Mouse (Mus musculus) embryonic facial prominence, embryonic 13.5 days (tissue): ENCODE measurements around the gene Mtmr12. TPM values are rescaled to one million over a fixed set of nuclear protein-coding genes. Genes with fewer than 3 reads are reported as not detected.
A peak's percentile ranks its signal among the peaks of the same experiment; 100 is the strongest.

Experiments
- ATAC-seq: fragments of 200-750 bp; cut with Nextera tagmentation; 2 replicates; pipeline ENCODE4 v1.8.0; 2017; ENCODE audit warnings: low read depth; ENCODE audit not compliant: insufficient number of reproducible peaks, insufficient read depth, low FRiP score, low TSS enrichment
- H3K27ac ChIP-seq: fragments of 300-500 bp; sonication (generic); 2 replicates; pipeline ENCODE4 v1.5.1; 2015; ENCODE audit warnings: moderate library complexity, mild to moderate bottlenecking, inconsistent platforms
- H3K27me3 ChIP-seq: fragments of 300-500 bp; sonication (generic); 2 replicates; pipeline ENCODE4 v1.6.1; 2015; ENCODE audit warnings: mild to moderate bottlenecking, inconsistent platforms
- H3K36me3 ChIP-seq: fragments of 300-500 bp; sonication (generic); 2 replicates; pipeline ENCODE4 v1.6.1; 2015; ENCODE audit warnings: mild to moderate bottlenecking, inconsistent platforms
- H3K4me1 ChIP-seq: fragments of 300-500 bp; sonication (generic); 2 replicates; pipeline ENCODE4 v1.6.1; 2015; ENCODE audit warnings: inconsistent platforms
- H3K4me2 ChIP-seq: fragments of 300-500 bp; sonication (generic); 2 replicates; pipeline ENCODE4 v1.6.1; 2015; ENCODE audit warnings: moderate library complexity, mild to moderate bottlenecking, inconsistent platforms
- H3K4me3 ChIP-seq: fragments of 300-500 bp; sonication (generic); 2 replicates; pipeline ENCODE4 v1.5.1; 2015; ENCODE audit warnings: mild to moderate bottlenecking, inconsistent platforms
- H3K9ac ChIP-seq: fragments of 300-500 bp; sonication (generic); 2 replicates; pipeline ENCODE4 v1.6.1; 2015; ENCODE audit warnings: mild to moderate bottlenecking, inconsistent platforms
- H3K9me3 ChIP-seq: fragments of 300-500 bp; sonication (generic); 2 replicates; pipeline ENCODE4 v1.6.1; 2016; ENCODE audit warnings: inconsistent platforms
- WGBS: fragments of 180-500 bp; shearing (Covaris S2); methylation state at CpG from one replicate; pipeline ENCODE4 v1.1.7; 2015; ENCODE audit warnings: mixed read lengths; 5-methylcytosine and 5-hydroxymethylcytosine counted together
- polyA plus RNA-seq: library from polyadenylated mRNA; unstranded; fragments of >200 nt; fragmentation: Nextera tagmentation; extraction: Ambion mirVana; gene quantifications from 2 replicates; pipeline ENCODE4 v1.2.1, GENCODE M21; 2015

Mtmr12 gene
- polyA plus RNA-seq, 1 experiment from 2014 or later: 16.1 TPM

DNA sequence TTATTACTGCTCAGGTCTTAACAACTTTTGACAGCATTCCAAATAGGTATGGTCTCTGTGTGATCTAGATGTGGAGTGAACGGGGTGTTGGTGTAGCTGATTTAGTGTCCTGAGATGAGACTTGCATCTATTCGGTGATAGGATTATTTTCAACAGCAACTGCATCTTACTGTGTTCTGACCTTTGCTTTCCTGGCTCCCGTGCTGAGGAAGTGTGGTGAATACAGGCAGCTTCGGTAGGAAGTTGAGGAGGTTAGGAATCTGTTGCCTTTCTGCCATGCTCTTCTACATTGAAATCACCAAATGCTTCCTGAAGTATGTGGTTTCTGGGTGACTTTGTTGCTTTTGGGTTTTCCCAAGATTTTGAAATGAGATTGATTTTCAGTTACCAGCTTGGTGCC, 22.5 kb downstream of the Mtmr12 start:
- Histone ChIP-seq H3K9ac (no peak overlapping the region), H3K27ac (no peak overlapping the region), H3K4me3 (no peak overlapping the region), H3K4me2 (no peak overlapping the region), H3K4me1 (peaks cover 25% of the 10 kb centered on the region), H3K9me3 (no peaks in the 10 kb centered on the region), H3K36me3 (peaks cover 7% of the 10 kb centered on the region; the same call in 1 of the 2 replicates), H3K27me3 (no peaks in the 10 kb centered on the region)
- ATAC-seq: no peak
- 80% methylated on average over 4 of the region's 4 CpGs for WGBS

DNA sequence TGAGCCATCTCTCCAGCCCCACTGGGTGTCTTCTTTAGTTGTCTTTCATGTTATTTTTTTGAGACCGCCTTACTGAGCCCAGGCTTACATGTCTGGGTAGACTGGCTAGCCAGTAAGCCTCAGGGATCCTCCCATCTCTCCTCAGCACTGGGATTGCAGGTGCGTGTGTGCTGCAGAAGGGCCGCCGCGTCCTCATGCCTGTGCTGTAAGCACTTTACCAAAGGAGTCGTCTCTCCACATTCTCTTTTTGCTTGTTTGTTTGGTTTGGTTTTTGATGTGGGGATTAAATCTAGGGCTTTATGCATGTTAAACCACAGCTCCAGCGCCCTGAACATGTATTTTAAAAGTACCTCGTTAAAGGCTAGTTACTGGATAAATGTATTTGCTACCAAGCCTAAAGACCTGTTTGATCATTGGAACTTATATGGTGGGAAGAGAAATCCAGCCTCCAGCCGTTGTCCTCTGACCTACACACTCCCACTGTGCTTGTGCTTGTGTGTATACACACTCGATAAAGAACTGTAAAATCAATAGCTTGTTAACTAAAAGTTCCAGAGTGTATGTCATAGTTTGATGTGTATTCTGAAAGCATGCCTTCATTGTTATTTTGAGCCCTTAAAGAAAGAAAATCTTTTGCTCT, 24.9 kb downstream of the Mtmr12 start:
- Histone ChIP-seq H3K4me3 (no peak overlapping the region), H3K9me3 (no peaks in the 10 kb centered on the region), H3K4me2 (no peak overlapping the region), H3K36me3 (peaks cover 24% of the 10 kb centered on the region), H3K9ac (no peak overlapping the region), H3K27me3 (no peaks in the 10 kb centered on the region), H3K27ac (peak overlapping the region; percentile 39; the same call in 1 of the 2 replicates), H3K4me1 (peaks cover 26% of the 10 kb centered on the region)
- no peak for ATAC-seq
- WGBS: 72% methylated on average over 10 of the region's 10 CpGs

DNA sequence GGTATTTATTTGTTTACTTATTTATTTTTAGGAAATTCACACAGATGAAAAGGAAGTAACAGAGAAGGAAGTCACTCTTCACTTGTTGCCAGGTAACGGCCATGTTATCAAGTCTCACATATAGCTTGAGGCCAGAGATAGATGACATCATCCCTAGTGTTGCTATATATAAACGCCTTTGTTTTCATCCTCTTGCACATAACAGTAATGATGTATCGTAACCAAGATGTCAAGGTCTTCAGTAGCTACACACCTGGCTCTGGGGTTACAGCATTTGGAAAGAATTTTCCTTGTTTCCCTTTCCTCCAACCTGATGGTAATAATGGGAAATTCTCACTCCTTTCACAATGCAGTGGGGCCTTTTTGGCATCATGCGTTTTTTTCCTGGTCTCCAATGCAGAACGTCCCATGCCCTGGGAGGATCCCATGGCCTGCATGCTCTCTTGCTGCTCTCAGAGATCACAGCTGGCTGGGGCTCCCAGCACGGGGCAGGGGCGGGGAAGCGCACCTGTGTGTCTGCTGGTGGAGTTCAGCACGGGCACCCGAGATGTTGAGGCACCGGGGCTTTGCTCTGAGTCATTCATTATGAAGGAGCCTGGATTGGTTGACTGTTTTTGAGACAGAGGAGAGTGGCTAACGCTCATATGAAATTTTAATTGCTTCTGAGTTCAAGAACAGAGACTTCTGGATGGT, 25.6 kb downstream of the Mtmr12 start:
- H3K4me3 ChIP-seq: no peak overlapping the region
- no peaks in the 10 kb centered on the region for H3K9me3 ChIP-seq
- peaks cover 26% of the 10 kb centered on the region for H3K4me1 ChIP-seq
- 57% methylated on average over 12 of the region's 12 CpGs for WGBS
- H3K9ac ChIP-seq: no peak overlapping the region
- no peak overlapping the region for H3K27ac ChIP-seq
- no peaks in the 10 kb centered on the region for H3K27me3 ChIP-seq
- H3K36me3 ChIP-seq: peaks cover 24% of the 10 kb centered on the region
- H3K4me2 ChIP-seq: no peak overlapping the region
- ATAC-seq: no peak

DNA sequence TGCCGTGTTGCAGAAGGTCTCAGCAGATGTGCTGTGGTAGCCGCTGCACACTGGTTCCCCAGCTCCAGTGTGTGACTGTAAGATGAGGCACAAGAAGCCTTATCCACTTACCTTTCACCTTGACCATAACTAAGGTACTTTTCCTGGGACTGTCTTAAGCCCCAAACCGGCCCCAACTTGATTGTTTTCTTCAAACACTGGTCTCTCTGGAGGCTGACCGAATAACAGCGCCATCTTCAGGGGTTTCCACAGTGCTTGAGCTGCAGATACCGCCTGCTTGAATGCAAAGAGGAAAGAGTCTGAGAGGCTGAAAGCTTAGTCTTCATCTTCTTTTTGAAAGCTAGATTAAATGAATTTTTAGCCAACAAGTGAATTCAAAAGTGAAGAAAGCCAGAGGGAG, 26.6 kb downstream of the Mtmr12 start:
- no peak overlapping the region for H3K4me2 ChIP-seq

DNA sequence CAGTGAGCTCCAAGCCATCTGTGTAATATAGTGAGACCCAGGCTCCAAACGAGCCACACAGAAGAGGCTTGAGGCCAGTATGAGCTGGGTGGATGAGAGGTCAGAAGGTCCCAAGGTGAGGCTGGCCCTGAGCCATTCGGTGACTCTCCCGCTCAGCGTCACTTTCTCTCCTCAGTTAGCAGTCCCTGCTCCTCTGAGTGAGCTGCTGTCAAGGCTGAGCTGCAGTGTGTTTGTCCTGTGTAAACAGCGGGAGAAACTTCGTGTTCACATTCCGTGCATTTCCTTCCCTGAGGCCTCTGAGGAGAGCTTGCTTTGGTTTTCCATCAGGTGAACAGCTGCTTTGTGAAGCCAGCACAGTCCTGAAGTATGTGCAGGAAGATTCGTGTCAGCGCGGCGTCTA, 27.6 kb downstream of the Mtmr12 start:
- ATAC-seq: 0 out of 2 replicates have a peak, but pooled peaks have one; percentile 32
- Histone ChIP-seq H3K9me3 (no peaks in the 10 kb centered on the region), H3K27me3 (no peaks in the 10 kb centered on the region), H3K27ac (no peak overlapping the region), H3K36me3 (peaks cover 43% of the 10 kb centered on the region), H3K4me2 (no peak overlapping the region), H3K9ac (no peak overlapping the region), H3K4me3 (no peak overlapping the region), H3K4me1 (peaks cover 20% of the 10 kb centered on the region)
- 73% methylated on average over 11 of the region's 11 CpGs for WGBS

More for the DNA sequence above, 26.6 kb downstream of the Mtmr12 start:
- no peaks in the 10 kb centered on the region for H3K27me3 ChIP-seq
- no peaks in the 10 kb centered on the region for H3K9me3 ChIP-seq
- peaks cover 26% of the 10 kb centered on the region for H3K4me1 ChIP-seq
- no peak overlapping the region for H3K27ac ChIP-seq
- H3K36me3 ChIP-seq: peaks cover 33% of the 10 kb centered on the region
- H3K4me3 ChIP-seq: no peak overlapping the region
- 84% methylated on average over 6 of the region's 6 CpGs for WGBS
- no peak overlapping the region for H3K9ac ChIP-seq
- ATAC-seq: no peak

DNA sequence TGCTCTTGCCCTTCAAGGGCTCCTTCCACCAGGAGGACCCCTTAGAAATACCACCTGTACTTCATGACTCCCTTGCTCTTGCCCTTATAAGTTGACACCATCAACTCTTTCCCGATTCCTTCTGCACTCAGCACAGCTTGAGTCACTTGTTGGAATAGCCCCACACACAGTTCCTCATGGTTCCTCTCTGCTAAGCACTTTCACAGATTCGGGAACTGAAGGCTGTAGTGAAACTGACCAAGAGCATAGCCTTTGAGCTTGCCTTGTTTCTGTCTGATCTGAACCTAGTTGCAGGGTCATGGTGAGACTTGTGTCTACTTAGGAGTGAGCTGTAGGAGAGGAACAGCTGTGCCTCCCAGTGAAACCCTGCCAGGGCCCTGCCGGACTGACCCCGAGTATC, 28.2 kb downstream of the Mtmr12 start:
- H3K9ac ChIP-seq: no peak overlapping the region
- peaks cover 49% of the 10 kb centered on the region for H3K36me3 ChIP-seq
- peaks cover 15% of the 10 kb centered on the region for H3K4me1 ChIP-seq
- H3K4me3 ChIP-seq: no peak overlapping the region
- H3K27me3 ChIP-seq: no peaks in the 10 kb centered on the region
- 86% methylated on average over 4 of the region's 4 CpGs for WGBS
- no peak for ATAC-seq
- H3K9me3 ChIP-seq: no peaks in the 10 kb centered on the region
- no peak overlapping the region for H3K27ac ChIP-seq
- no peak overlapping the region for H3K4me2 ChIP-seq

DNA sequence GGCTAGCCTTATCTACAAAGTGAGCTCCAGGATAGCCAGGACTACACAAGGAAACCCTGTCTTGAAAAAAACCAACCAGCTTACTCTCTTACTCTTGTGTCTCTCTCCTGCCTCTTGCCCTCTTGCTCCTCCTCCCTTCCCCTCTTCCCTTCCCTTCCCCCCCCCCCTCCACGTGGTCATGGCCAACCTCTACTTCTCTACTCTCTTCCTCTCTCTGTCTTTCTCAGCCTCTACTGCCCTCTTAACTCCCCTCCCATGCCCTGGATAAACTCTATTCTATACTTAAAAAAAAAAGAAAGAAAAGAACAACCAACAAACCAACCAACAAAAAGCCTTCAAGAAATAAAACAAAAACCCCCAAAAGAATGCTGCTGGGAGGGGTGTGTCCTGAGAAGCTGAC, 30.7 kb downstream of the Mtmr12 start:
- H3K9ac ChIP-seq: no peak overlapping the region
- H3K27ac ChIP-seq: no peak overlapping the region
- H3K27me3 ChIP-seq: no peaks in the 10 kb centered on the region
- no peak overlapping the region for H3K4me2 ChIP-seq
- H3K4me3 ChIP-seq: no peak overlapping the region
- peaks cover 73% of the 10 kb centered on the region for H3K36me3 ChIP-seq
- H3K9me3 ChIP-seq: no peaks in the 10 kb centered on the region
- ATAC-seq: no peak
- WGBS: 47% methylated on average over 1 of the region's 1 CpGs
- peaks cover 7% of the 10 kb centered on the region for H3K4me1 ChIP-seq

DNA sequence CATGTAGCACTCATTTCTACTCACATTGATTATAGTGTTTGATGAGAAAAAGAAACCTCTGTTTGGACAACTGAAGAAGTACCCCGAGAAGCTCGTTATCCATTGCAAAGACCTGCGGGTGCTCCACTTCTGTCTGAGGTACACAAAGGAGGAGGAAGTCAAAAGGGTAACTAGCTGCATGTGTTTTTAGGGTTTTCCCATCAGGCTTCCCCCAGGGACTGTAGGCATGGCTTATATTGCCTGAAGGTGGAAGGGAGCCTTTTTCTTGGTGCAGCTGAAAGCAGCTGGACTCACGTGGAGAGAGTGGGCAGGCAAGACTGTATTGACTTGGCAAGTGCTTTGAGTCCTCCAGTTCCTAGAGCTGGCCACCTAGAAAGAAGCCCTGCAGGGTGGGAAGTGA, 31.2 kb downstream of the Mtmr12 start:
- no peak for ATAC-seq
- H3K4me1 ChIP-seq: peaks cover 7% of the 10 kb centered on the region
- H3K36me3 ChIP-seq: peaks cover 73% of the 10 kb centered on the region
- no peak overlapping the region for H3K9ac ChIP-seq
- no peak overlapping the region for H3K27ac ChIP-seq
- 70% methylated on average over 4 of the region's 4 CpGs for WGBS
- no peak overlapping the region for H3K4me3 ChIP-seq
- no peaks in the 10 kb centered on the region for H3K27me3 ChIP-seq
- H3K4me2 ChIP-seq: no peak overlapping the region
- no peaks in the 10 kb centered on the region for H3K9me3 ChIP-seq

DNA sequence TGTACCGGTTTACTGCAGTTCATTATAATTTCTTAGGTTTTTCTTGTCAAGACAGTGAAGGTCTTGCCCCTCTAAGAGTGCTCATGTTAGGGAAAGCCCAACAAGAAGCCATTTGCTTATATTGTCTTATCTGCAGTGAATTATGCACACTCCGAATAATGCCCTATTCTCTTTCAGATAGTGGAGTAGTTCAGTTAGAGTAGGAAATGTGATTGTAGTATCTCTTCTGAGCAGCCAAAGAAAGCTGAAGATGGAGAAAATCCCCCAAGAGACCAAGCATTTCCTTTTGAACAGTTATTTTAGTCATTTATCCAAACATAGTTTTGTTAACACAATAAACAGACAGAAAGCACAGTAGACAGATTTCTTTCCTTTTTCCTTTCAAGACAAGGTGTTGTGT, 32.1 kb downstream of the Mtmr12 start:
- no peak for ATAC-seq
- 89% methylated on average over 2 of the region's 2 CpGs for WGBS
- H3K36me3 ChIP-seq: peaks cover 70% of the 10 kb centered on the region

DNA sequence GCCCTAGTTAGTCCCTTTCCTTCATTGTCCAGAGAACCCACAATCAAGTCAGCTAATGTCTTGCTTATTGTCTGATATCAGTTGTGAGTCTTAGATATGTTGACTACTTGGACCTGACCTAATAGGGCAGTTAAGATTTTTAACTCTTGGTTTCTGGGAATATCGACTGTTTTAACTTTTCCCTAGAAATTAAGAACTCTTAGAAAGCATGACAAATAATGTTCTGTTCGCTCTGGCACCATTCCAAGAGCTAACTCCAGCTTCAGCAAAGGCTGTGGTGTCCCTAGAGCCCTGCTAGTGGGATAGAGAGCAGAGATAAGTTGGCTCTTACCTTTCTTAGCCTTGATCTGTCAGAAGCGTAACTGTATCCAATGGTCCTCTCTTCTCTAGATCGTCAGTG, 32.7 kb downstream of the Mtmr12 start:
- Histone ChIP-seq H3K4me3 (no peak overlapping the region), H3K4me1 (peaks cover 2% of the 10 kb centered on the region; the same call in 1 of the 2 replicates), H3K4me2 (no peak overlapping the region), H3K36me3 (peaks cover 65% of the 10 kb centered on the region), H3K27me3 (no peaks in the 10 kb centered on the region), H3K9me3 (no peaks in the 10 kb centered on the region), H3K9ac (no peak overlapping the region), H3K27ac (no peak overlapping the region)
- WGBS: 73% methylated on average over 4 of the region's 4 CpGs
- no peak for ATAC-seq

More for the DNA sequence above, 32.1 kb downstream of the Mtmr12 start:
- no peak overlapping the region for H3K27ac ChIP-seq
- no peaks in the 10 kb centered on the region for H3K9me3 ChIP-seq
- peaks cover 7% of the 10 kb centered on the region for H3K4me1 ChIP-seq
- H3K9ac ChIP-seq: no peak overlapping the region
- H3K4me3 ChIP-seq: no peak overlapping the region
- no peak overlapping the region for H3K4me2 ChIP-seq
- H3K27me3 ChIP-seq: no peaks in the 10 kb centered on the region

DNA sequence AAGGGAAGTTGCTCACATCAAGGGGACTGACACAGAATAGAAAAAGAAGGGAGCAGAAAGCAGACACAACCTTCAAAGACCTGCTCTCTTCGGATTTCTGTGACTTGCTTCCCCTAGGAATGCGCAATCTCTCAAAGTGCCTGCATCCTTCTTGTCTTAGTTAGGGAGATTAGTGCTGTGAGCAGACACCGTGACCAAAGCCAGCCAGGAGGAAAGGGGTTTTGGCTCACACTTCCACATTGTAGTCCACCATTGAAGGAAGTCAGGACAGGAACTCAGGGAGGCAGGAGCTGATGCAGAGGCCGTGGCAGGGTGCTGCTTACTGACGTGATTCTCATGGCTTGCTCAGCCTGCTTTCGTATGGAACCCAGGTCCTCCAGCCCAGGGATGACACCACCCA, 33.5 kb downstream of the Mtmr12 start:
- peaks cover 57% of the 10 kb centered on the region for H3K36me3 ChIP-seq

DNA sequence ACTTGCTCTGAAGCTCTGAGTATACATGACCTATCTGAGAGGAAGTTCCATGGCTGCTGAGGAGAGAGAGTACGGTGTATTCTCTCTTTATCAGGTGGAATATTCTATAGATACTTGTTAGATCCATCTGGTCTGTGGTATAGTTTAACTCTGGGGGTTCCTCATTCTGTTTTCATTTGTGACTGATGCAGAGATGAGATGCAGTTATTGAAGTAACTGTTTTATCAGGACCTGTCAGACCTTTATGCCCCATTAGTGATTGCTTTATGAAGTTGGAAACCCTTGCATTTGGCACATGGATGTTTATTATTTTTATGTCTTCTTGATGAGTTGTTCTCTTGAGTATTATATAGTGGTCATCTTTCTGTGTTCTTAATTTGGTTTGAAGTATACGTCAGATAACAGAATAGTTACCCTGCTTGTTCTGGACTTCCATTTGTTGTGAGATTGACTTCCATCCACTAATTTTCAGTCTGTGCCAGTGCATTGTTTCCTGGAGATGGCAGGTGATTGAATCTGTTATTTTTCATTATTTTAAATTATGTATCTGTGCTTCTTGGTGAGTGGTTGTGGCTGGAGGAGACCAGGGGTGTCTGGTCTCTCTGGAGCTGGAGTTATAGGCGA, 36.0 kb downstream of the Mtmr12 start:
- Histone ChIP-seq H3K27me3 (no peaks in the 10 kb centered on the region), H3K27ac (no peak overlapping the region), H3K9me3 (no peaks in the 10 kb centered on the region), H3K36me3 (peaks cover 57% of the 10 kb centered on the region), H3K4me1 (no peaks in the 10 kb centered on the region), H3K4me3 (no peak overlapping the region), H3K4me2 (no peak overlapping the region), H3K9ac (no peak overlapping the region)
- WGBS: 88% methylated on average over 3 of the region's 3 CpGs
- no peak for ATAC-seq

More for the DNA sequence above, 33.5 kb downstream of the Mtmr12 start:
- WGBS: 85% methylated on average over 6 of the region's 6 CpGs
- ATAC-seq: no peak
- no peak overlapping the region for H3K27ac ChIP-seq
- H3K4me2 ChIP-seq: no peak overlapping the region
- H3K4me1 ChIP-seq: no peaks in the 10 kb centered on the region
- no peaks in the 10 kb centered on the region for H3K27me3 ChIP-seq
- no peak overlapping the region for H3K9ac ChIP-seq
- no peaks in the 10 kb centered on the region for H3K9me3 ChIP-seq
- no peak overlapping the region for H3K4me3 ChIP-seq
